Mouse (Mus musculus): ENCODE results near the gene Bglap.

GRCm38 (mm10) chr3:88334029-88334658, 50.1 kb downstream of the Bglap start:
- TF ChIP-seq CTCF (IDR thresholded peaks at IDR 0.05; ENCODE audit: low read depth) (no peak), EP300 (optimal IDR thresholded peaks at IDR 0.05) (peak; percentile 77)
